Mouse (Mus musculus) liver, embryonic 12.5 days (tissue): ENCODE results near the gene Rnf114. TPM values are rescaled to one million over a fixed set of nuclear protein-coding genes. Genes with fewer than 3 reads are reported as not detected.

Source experiments
- ATAC-seq: fragments of 200-750 bp; cut with Nextera tagmentation; 2 replicates; pipeline ENCODE4 v1.8.0; 2017; ENCODE audit warnings: moderate number of reproducible peaks, mild to moderate bottlenecking, moderate library complexity
- H3K27ac ChIP-seq: fragments of 300-500 bp; sonication (generic); 2 replicates; pipeline ENCODE4 v1.5.1; 2016; ENCODE audit warnings: mild to moderate bottlenecking
- H3K27me3 ChIP-seq: fragments of 300-500 bp; sonication (generic); replicated peaks from 2 replicates; pipeline ENCODE4 v1.6.1; 2016; ENCODE audit warnings: mild to moderate bottlenecking, moderate library complexity
- H3K36me3 ChIP-seq: fragments of 300-500 bp; sonication (generic); 2 replicates; pipeline ENCODE4 v1.6.1; 2016; ENCODE audit warnings: mild to moderate bottlenecking, moderate library complexity
- H3K4me1 ChIP-seq: fragments of 300-500 bp; sonication (generic); 2 replicates; pipeline ENCODE4 v1.6.1; 2016
- H3K4me2 ChIP-seq: fragments of 300-500 bp; sonication (generic); 2 replicates; pipeline ENCODE4 v1.6.1; 2016; ENCODE audit warnings: mild to moderate bottlenecking, moderate library complexity
- H3K4me3 ChIP-seq: fragments of 300-500 bp; sonication (generic); 2 replicates; pipeline ENCODE4 v1.5.1; 2016; ENCODE audit warnings: mild to moderate bottlenecking, moderate library complexity
- H3K9ac ChIP-seq: fragments of 300-500 bp; sonication (generic); 2 replicates; pipeline ENCODE4 v1.6.1; 2016; ENCODE audit warnings: mild to moderate bottlenecking, moderate library complexity
- H3K9me3 ChIP-seq: fragments of 300-500 bp; sonication (generic); replicated peaks from 2 replicates; pipeline ENCODE4 v1.6.1; 2016; ENCODE audit warnings: mild to moderate bottlenecking, moderate library complexity
- WGBS: fragments of 180-500 bp; shearing (Covaris S2); methylation state at CpG from one replicate; pipeline ENCODE4 v1.1.7; 2016; ENCODE audit not compliant: insufficient replicate concordance; 5-methylcytosine and 5-hydroxymethylcytosine counted together
- polyA plus RNA-seq: library from polyadenylated mRNA; unstranded; fragments of >200 nt; fragmentation: Nextera tagmentation; extraction: Ambion mirVana; gene quantifications from 2 replicates; pipeline ENCODE4 v1.2.1, GENCODE M21; 2016

Rnf114 gene
- polyA plus RNA-seq, 1 experiment from 2014 or later = 37.6 TPM

- Histone ChIP-seq H3K36me3 (no peaks in the 10 kb centered on the region; the same call in 1 of the 2 replicates), H3K9me3 (no peaks in the 10 kb centered on the region), H3K4me2 (no peak overlapping the region), H3K4me1 (peaks cover 33% of the 10 kb centered on the region), H3K27me3 (peaks cover 71% of the 10 kb centered on the region), H3K9ac (no peak overlapping the region), H3K4me3 (no peak overlapping the region), H3K27ac (no peak overlapping the region)
- no peak for ATAC-seq
- WGBS = 23% methylated on average over 10 of the region's 10 CpGs
These were observed 44.0 kb downstream of the Rnf114 start for GRCm38 (mm10) chr2:167536320-167536945.

GRCm38 (mm10) chr2:167537476-167538297 lies 45.2 kb downstream of the Rnf114 start, which contains the start of gene Snai1:
Gene Snai1 (plus strand): TSS chr2:167538195.
- Histone ChIP-seq H3K4me2 (peak within 1 kb of the TSS; percentile 70), H3K27me3 (peaks cover 76% of the 10 kb centered on the region), H3K27ac (no peak within 1 kb of the TSS; the same call in 1 of the 2 replicates), H3K4me1 (peaks cover 46% of the 10 kb centered on the region), H3K9ac (peak within 1 kb of the TSS; percentile 56), H3K4me3 (peak within 1 kb of the TSS; percentile 55), H3K9me3 (no peaks in the 10 kb centered on the region), H3K36me3 (peaks cover 4% of the 10 kb centered on the region; the same call in 1 of the 2 replicates)
- 3% methylated on average over 58 of the region's 58 CpGs for WGBS
- ATAC-seq = peak; percentile 91

GRCm38 (mm10) chr2:167538671-167539306 lies 46.3 kb downstream of the Rnf114 start:
- peaks cover 53% of the 10 kb centered on the region for H3K4me1 ChIP-seq
- ATAC-seq = no peak
- H3K27me3 ChIP-seq = peaks cover 71% of the 10 kb centered on the region
- WGBS = 33% methylated on average over 34 of the region's 34 CpGs
- no peak overlapping the region; the same call in 1 of the 2 replicates for H3K27ac ChIP-seq
- H3K9ac ChIP-seq = peak overlapping the region; percentile 56
- H3K36me3 ChIP-seq = peaks cover 4% of the 10 kb centered on the region; the same call in 1 of the 2 replicates
- peak overlapping the region; percentile 55 for H3K4me3 ChIP-seq
- H3K9me3 ChIP-seq = no peaks in the 10 kb centered on the region
- peak overlapping the region; percentile 70 for H3K4me2 ChIP-seq

GRCm38 (mm10) chr2:167539536-167540476 lies 47.4 kb downstream of the Rnf114 start:
- ATAC-seq = no peak
- WGBS = 44% methylated on average over 14 of the region's 14 CpGs
- Histone ChIP-seq H3K4me3 (peak overlapping the region; percentile 55), H3K9ac (no peak overlapping the region), H3K27ac (no peak overlapping the region), H3K4me2 (peak overlapping the region; percentile 70), H3K4me1 (peaks cover 53% of the 10 kb centered on the region), H3K27me3 (peaks cover 71% of the 10 kb centered on the region), H3K9me3 (no peaks in the 10 kb centered on the region), H3K36me3 (peaks cover 4% of the 10 kb centered on the region; the same call in 1 of the 2 replicates)

- Histone ChIP-seq H3K27ac (no peak overlapping the region), H3K4me3 (peak overlapping the region; percentile 2; the same call in 1 of the 2 replicates), H3K4me1 (peaks cover 53% of the 10 kb centered on the region), H3K9ac (no peak overlapping the region), H3K27me3 (peaks cover 64% of the 10 kb centered on the region), H3K36me3 (peaks cover 4% of the 10 kb centered on the region; the same call in 1 of the 2 replicates), H3K9me3 (no peaks in the 10 kb centered on the region), H3K4me2 (peak overlapping the region; percentile 70)
- 32% methylated on average over 12 of the region's 12 CpGs for WGBS
- no peak for ATAC-seq
These were observed 48.1 kb downstream of the Rnf114 start for GRCm38 (mm10) chr2:167540477-167541110.

- Histone ChIP-seq H3K4me1 (peaks cover 50% of the 10 kb centered on the region), H3K9me3 (no peaks in the 10 kb centered on the region), H3K27ac (no peak overlapping the region), H3K4me2 (peak overlapping the region; percentile 70; the same call in 1 of the 2 replicates), H3K27me3 (peaks cover 57% of the 10 kb centered on the region), H3K9ac (no peak overlapping the region), H3K4me3 (0 out of 2 replicates have a peak overlapping the region, but pooled peaks have one; percentile 2), H3K36me3 (peaks cover 4% of the 10 kb centered on the region; the same call in 1 of the 2 replicates)
- ATAC-seq = no peak
- WGBS = 36% methylated on average over 6 of the region's 6 CpGs
These were observed 48.9 kb downstream of the Rnf114 start for GRCm38 (mm10) chr2:167541324-167541723.

- Histone ChIP-seq H3K27ac (no peak overlapping the region), H3K36me3 (peaks cover 4% of the 10 kb centered on the region; the same call in 1 of the 2 replicates), H3K4me2 (no peak overlapping the region), H3K4me3 (no peak overlapping the region), H3K9ac (no peak overlapping the region), H3K9me3 (no peaks in the 10 kb centered on the region), H3K27me3 (peaks cover 52% of the 10 kb centered on the region), H3K4me1 (peaks cover 48% of the 10 kb centered on the region)
- ATAC-seq = no peak
- WGBS = 84% methylated on average over 12 of the region's 12 CpGs
These were observed 49.3 kb downstream of the Rnf114 start for GRCm38 (mm10) chr2:167541761-167542160.

GRCm38 (mm10) chr2:167542361-167542760 lies 49.9 kb downstream of the Rnf114 start:
- whole genome bisulfite sequencing = 61% methylated on average over 4 of the region's 4 CpGs
- Histone ChIP-seq H3K4me2 (no peak overlapping the region), H3K27ac (no peak overlapping the region), H3K4me1 (peaks cover 43% of the 10 kb centered on the region), H3K4me3 (no peak overlapping the region), H3K9me3 (no peaks in the 10 kb centered on the region), H3K9ac (no peak overlapping the region), H3K36me3 (peaks cover 4% of the 10 kb centered on the region; the same call in 1 of the 2 replicates), H3K27me3 (peaks cover 46% of the 10 kb centered on the region)
- no peak for ATAC-seq

- ATAC-seq = no peak
- Histone ChIP-seq H3K4me2 (no peak overlapping the region), H3K4me1 (peaks cover 34% of the 10 kb centered on the region)
These were observed 50.9 kb downstream of the Rnf114 start for GRCm38 (mm10) chr2:167543121-167544003.

GRCm38 (mm10) chr2:167544004-167544356 lies 51.5 kb downstream of the Rnf114 start:
- Histone ChIP-seq H3K4me1 (peaks cover 30% of the 10 kb centered on the region), H3K4me2 (no peak overlapping the region), H3K9ac (no peak overlapping the region), H3K27ac (peak overlapping the region; percentile 75; the same call in 1 of the 2 replicates), H3K4me3 (no peak overlapping the region), H3K27me3 (peaks cover 30% of the 10 kb centered on the region), H3K36me3 (peaks cover 4% of the 10 kb centered on the region; the same call in 1 of the 2 replicates), H3K9me3 (no peaks in the 10 kb centered on the region)
- 33% methylated on average over 4 of the region's 4 CpGs for WGBS
- ATAC-seq = 0 out of 2 replicates have a peak, but pooled peaks have one; percentile 4

More at GRCm38 (mm10) chr2:167543121-167544003, 50.9 kb downstream of the Rnf114 start:
- Histone ChIP-seq H3K36me3 (peaks cover 4% of the 10 kb centered on the region; the same call in 1 of the 2 replicates), H3K27ac (peak overlapping the region; percentile 75), H3K9ac (no peak overlapping the region), H3K9me3 (no peaks in the 10 kb centered on the region), H3K27me3 (peaks cover 36% of the 10 kb centered on the region), H3K4me3 (no peak overlapping the region)
- WGBS = 36% methylated on average over 16 of the region's 16 CpGs
